Mouse (Mus musculus) left cerebral cortex, postnatal 14 days (tissue): ENCODE results near the gene Adra2c. TPM values are rescaled to one million over a fixed set of nuclear protein-coding genes. Genes with fewer than 3 reads are reported as not detected.
A peak's percentile ranks its signal among the peaks of the same experiment; 100 is the strongest.

Experiments
- DNase-seq, 2 experiments: peaks; one replicate each; pipeline ENCODE4 v3.0.0; 2021 to 2022; ENCODE audit warnings: low spot score in 2 of 2, mixed read lengths in 1 of 2
- intact Hi-C: fragments of 180-260 bp; cut with DNase I; formaldehyde crosslinking; loops from one replicate; pipeline ENCODE4 v1.15.1; 2025
- total RNA-seq, 2 experiments: library from RNA; stranded (reverse); gene quantifications; 2 replicates each; pipeline ENCODE4 v1.2.3; 2021

Adra2c gene
- total RNA-seq, 2 experiments from 2014 or later: 9.8 to 13.4 TPM

DNA sequence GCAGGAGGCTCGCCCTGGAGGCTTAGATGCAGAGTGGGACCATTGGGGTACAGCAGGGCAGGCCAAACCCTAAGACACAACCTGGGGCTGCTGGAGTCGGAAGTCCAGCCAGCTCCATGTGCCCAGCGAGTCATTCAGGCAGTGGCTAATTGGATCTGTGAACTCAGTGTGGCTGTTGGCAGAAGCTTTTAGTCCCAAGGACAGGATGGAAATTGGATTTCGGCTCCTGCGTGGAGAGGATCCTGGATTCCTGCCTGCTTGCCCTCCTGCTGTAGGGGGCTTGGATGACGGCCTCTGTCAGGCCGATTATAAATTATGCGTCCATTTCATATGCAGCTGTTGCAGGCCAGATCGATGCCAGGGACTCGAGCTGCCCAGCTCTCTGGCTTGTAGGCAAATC, 27.2 kb downstream of the Adra2c start:
- intact Hi-C loops: no loop called here
- DNase-seq: no peak

GRCm38 (mm10) chr5:35306692-35307091, 28.6 kb downstream of the Adra2c start:
- no peak for DNase-seq
- intact Hi-C loops: no loop called here

DNA sequence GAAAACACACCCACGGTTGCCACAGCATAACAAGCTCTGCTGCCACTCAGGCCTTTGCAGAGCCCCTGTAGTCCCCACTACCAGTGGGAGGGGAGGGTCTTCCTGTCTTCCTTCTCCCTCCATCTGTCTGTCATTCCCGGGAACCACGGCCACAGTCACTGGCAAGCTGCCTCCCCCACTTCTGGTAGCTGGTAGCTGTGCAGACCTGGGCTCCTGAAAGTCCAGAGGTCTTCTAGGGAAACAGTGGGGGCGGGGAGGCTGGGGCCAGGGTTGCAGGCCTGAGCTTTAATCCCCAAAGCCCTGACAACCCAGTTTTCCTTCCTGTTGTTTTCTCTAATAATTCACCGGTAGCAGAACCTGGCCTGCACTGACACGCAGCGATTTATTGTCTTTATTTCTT, 31.7 kb downstream of the Adra2c start:
- DNase-seq: no peak
- intact Hi-C loops: no loop called here

DNA sequence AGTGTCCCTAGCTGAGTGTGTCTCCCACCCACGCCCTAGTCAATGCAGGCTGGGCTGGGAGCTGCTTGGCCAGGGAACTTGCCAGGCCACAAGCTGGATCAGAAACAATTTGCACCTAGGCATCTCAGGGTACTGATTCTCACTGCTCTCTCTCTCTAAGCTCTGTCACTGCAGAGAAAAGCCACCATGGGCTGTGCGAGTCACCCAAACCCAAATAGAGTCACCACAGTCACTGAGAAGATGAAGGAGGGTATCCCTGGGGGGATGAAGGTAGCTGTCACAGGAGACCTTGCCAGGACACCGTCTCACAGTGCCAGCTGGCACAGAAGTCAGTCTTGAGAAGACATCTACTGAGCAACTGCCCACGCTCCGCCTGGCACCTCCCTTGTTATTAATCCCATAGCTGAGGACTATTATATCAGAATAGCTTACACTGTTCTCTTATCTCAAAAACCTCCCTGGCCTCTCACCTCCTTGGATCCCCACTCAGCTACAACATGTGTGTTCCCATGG, 33.7 kb downstream of the Adra2c start:
- no peak for DNase-seq
- intact Hi-C loops: no loop called here

- DNase-seq: peak; percentile 72 to 90
- intact Hi-C loops: no loop called here
Observed at GRCm38 (mm10) chr5:35313231-35313821, 35.2 kb downstream of the Adra2c start.

DNA sequence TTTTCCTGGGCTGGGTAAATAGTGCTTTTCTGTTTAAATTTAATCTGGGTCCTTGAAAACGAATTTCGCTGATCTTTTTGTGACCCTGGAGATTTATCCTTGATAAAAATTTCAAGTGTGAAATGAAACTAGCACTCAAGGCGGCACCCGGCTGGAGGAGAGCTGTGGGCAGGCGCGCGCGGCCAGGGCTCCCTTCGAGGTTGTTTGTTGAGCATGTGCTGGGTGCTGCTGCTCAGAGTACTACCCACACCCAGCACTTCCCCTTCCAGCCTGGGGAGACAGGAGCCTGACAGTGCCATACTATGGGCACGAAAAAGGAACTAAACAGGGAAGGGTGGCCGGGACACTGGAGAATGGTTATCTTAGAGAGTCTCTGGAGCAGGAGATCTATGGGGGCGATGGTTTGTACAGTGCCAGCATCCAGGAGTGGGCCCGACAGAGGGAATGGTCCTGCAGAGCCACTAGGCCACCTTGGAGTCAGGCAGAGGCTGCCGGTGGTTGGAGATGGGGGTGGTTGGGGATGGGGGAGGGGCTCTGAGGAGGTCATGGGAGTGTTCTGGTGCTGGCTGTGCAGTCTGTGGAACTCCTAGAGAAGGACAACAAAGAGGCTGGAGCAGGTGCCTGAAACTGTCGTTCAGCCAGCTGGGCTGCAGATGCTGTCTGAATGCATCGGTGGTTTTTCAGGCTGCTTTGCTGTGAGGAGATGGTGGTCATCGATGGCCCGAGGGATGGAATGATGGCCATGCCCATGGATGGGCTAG, 35.9 kb downstream of the Adra2c start:
- DNase-seq: peak in 1 of 2 experiments; percentile 45

DNA sequence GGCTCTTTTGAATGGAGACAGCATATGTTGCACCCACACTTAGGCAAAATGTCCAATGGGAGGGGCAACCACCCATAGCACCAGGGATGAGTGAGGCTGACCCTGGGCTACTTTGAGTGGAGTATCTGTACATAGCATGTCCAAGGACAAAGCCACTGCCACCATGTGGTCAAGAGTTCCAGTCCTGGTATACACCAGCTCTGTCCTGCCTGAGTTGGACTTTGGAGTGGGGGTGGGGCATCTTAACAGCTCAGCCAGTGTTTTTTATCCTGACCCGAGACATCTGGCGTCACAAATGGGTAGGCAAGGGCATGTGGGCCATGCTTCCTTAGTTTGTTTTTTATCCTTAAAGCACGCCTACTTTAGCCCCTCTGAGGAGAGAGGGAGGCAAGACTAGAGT, 36.5 kb downstream of the Adra2c start:
- DNase-seq: no peak
- intact Hi-C loops: no loop called here

More for the DNA sequence above, 35.9 kb downstream of the Adra2c start:
- intact Hi-C loops: no loop called here

GRCm38 (mm10) chr5:35315204-35315603, 37.1 kb downstream of the Adra2c start:
- intact Hi-C loops: no loop called here
- no peak for DNase-seq

DNA sequence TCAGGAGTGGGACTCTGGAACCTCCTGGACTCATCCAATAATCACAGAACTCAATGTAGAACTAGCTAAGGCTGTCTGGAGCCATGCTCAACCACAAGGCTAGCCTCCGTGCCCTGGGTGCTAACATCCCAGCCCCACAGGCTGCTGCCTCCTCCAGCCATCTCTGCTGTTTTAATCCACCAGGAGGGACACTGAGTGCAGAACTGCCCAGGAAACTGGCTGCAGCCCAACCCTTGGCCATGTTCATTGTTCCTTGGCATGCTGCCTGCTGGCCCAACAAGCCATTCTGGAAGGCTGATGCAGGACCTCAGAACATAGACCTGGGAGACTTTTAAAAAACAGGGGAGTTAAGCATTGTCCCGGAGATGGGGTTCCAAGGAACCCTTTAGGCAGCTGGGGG, 42.5 kb downstream of the Adra2c start:
- intact Hi-C loops: no loop called here

DNA sequence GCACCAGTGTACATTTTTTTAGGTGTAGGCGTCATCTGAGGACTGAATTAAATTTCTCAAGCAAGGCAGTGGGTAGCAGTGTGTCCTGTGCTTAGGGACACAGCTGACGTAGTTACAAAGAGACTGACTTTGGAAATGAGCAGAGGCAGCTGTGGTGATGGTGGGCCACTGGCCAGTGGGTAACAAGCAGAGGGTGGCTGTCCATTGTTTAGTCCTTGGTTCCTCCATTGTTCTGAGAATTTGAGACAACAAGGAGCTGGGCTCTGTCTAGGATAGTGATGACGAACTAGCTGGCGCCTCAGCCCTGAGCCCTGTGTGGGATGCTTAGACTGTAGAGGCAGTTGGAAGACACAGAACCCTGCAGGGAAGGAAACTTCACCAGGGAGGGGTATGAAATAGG, 52.7 kb downstream of the Adra2c start:
- intact Hi-C loops: no loop called here
- peak; percentile 30 to 74 for DNase-seq

More for the DNA sequence above, 42.5 kb downstream of the Adra2c start:
- peak; percentile 70 for DNase-seq

Other genes starting within 250 kb of the Adra2c start
- gene Hgfac, start 236.8 kb upstream of the Adra2c start, total RNA-seq: under 1 TPM; 0.53 to 0.94 TPM
- gene Dok7, start 221.6 kb upstream of the Adra2c start, total RNA-seq: 10 to 100 TPM; 19.0 to 22.3 TPM
- 100 to 1,000 TPM; 119 to 122 TPM for gene Lrpap1, start 172.6 kb upstream of the Adra2c start, total RNA-seq
- not detected for gene Hmx1, start 110.8 kb downstream of the Adra2c start, total RNA-seq
- 1 to 10 TPM; 2.1 TPM for gene Cpz, start 247.4 kb downstream of the Adra2c start, total RNA-seq